Mouse (Mus musculus) megakaryocyte, adult 5-6 weeks (primary cell): ENCODE measurements around the gene Nav2. TPM values are rescaled to one million over a fixed set of nuclear protein-coding genes. Genes with fewer than 3 reads are reported as not detected.

Experiments
- ATAC-seq: 2 replicates; pipeline ENCODE4 v1.8.0; 2016; ENCODE audit warnings: mild to moderate bottlenecking, inconsistent platforms; ENCODE audit not compliant: poor library complexity, severe bottlenecking
- total RNA-seq, 2 experiments: library from RNA; stranded (forward) in 1 of 2; stranded (reverse) in 1 of 2; fragments of 153-499, 151-499 nt in 1 of 2; fragments of 221-1000, 200-1000 nt in 1 of 2; gene quantifications; 2 replicates each; pipeline versions ENCODE4 v1.2.3 to v1.2.4; 2015 to 2017

Nav2 gene
- total RNA-seq, 2 experiments from 2014 or later, result 4.6 to 10.5 TPM

DNA sequence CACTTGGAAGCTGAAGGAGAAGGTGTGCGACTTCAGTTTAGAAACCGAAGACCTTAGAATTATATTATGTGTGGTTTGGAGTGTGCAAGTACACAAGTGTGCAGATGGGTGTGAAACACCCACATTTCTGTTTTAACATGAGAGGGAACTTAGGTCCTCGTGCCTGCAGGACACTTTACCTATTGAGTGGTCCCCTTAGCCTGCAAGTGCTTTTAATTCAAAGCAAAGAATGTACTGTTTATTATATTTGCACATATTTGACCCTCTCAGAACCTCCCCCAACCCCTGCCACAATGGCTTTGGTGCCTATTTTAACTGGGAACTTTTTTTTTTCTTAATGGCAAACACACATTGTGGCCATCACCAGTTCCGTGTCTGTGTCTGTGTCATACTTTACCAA is 334.6 kb downstream of the Nav2 start:
- no peak for ATAC-seq

DNA sequence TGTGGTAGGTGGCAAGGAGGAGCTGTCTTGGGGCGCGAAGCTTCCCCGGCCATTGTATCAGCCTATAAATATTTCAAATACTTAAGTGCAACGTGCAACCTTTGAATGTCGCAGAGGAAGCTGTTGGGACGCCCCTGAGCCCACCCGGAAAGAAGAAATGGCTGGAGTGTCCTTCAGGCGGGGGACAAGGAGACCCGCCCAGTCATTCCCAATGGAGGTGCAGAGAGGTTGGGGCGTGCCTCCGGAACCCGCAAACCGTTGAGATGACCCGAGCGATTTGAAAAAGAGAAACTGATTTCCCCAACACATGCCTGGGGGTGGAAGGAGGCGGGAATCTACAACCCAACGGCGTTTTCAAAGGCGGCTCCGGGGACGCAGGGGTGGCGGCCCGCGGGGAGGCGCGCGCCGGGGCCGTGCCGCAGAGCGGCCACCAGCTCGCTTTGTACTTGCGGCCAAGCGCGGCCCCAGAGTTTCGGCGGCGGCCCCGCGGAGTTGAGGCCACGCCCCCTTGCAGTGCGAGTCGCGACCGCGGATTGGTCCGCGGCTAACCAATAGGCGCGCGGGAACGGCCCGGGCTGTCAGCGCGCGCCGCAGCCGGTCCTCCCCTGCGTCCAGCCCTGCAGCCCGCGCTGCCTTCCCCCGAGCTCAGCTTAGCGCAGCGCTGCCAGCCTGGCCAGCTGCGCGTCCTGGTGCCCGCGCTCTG is 337.2 kb downstream of the Nav2 start:
- ATAC-seq, result peak; percentile 88

DNA sequence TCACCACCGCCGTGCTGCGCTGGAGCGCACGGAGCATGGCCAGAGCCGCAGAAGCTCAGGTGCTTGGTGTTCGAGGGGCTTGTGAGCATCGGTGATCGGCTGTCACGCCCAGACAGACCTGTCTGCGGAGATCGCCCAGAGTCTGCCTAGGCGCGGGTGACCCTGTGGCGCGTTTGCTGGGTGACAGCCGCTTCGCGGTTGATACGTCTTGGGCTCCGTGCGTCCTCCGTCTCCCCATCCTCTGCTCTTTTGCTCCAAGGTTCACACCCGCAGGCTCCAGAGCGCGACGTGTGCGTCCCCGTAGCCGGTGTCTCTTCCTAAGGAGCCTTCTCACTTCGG is 337.7 kb downstream of the Nav2 start:
- 0 out of 2 replicates have a peak, but pooled peaks have one; percentile 2 for ATAC-seq

DNA sequence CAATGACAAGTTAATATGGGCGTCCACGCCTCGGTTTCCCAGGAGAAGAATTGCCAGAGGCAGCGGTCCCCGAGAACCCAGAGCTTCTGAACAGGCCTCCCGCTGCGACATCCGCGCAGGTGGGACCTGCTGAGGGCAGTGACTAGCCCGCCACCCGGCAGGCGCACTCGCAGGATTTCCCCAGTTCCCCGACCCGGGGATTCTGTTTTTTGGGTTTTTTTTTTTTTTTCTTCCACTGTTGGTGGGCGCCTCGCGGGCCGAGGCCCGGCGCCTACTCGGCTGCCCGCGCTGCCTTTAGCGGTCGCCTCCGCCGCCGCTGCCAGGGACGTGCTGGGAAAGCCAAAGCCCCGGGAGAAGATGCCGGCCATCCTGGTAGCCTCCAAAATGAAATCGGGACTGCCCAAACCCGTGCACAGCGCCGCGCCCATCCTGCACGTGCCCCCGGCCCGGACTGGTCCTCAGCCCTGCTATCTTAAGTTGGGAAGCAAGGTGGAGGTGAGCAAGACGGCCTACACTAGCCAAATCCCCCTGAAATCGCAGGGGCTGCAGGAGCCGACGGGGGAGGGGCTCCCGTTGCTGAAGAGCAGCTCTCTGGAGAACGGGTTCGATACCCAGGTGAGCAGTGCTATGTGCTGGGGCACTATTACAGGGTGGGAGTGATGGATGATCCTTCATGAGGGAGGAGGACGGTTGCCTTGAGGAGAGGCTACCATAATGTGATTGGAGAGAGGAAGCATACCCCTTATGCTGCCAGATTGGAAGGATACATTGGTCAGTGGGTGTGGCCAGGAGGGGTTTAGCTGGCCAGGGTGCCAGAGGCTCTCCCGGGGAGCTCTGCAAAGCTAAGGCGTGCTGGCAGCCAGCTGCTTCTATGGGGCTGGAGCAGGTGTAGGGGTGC is 338.3 kb downstream of the Nav2 start:
- no peak for ATAC-seq

DNA sequence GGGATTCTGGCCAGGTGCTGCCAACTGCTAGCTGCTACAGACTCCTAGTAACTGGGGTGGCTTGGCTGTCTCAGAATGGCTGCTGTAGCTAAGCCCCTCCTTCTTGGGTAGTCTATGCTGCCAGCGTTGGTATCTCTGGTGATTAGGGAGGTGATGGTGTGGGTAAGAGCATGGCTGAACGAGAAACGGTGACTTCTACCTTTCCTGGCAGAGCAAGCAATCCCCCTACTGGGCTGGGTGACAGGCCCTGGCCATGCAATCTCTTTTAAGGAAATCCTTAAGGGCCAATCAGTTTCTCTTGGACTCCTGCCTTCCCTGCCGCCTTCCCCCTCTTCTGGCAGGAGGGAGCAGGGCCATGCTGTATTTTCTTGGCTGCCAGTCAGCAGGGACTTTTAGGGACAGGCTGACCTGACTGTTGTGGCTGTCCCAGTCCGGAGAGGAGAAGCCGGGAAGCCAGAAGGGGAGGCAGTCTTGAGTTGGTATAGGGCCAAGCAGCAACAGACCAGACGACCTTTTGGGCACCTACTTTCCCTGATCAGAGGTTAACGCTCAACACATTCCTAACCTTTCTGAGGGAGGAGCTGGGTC is 339.3 kb downstream of the Nav2 start:
- no peak for ATAC-seq

DNA sequence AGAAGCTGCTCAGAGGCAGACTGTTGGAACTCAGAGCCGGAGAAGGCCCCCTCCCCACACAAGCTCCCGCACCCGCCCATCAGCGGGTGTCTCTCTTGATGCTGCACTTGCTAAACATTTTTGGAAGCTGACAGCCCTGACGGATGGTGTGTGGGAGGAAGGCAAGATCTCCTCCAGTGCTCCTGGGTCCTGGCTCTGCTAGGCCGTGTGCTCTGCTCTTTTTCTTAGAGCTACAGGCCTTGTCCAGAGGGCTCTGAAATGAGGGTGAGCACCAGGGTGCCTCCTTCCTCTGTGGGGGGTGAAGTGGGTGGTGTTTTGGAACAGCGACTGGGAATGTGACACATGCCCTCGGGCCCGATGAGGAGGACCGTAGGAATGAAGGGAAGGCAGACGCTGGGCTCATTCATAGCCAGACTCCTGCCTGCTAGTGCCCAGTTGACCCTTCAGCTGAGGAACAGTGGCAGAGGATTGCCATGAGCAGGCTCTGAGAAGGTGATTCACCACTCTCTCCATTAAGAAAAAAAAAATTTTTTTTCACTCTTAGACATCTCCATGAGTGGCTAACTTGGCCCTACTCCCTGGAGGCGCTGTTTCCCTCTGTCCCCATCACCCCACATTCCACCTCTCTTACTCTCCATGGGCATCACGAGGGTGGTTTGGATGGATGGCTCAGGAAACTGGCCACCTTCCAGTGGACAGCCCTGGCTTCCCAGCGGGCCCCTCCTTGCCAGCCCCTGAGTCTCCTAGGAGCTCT is 340.0 kb downstream of the Nav2 start:
- ATAC-seq, result no peak

DNA sequence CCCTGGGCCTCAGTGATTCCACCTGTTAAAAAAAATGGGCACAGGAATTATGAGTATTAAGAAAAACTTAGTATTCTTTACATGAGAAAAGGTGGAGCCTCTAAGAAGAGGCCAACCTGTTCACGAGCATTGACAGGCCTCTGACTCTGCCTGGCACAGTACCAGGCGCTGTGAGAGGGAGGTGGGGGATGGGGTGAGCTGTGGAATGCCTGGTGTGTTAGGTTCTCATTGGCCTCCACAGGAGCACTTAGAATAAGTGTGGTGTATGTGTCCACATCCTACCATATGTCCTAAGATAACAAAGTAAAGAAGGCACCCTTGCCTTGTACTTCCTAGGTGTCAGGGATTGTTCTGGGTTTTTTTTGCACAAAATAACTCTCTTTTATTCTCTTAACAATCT is 340.9 kb downstream of the Nav2 start:
- no peak for ATAC-seq

DNA sequence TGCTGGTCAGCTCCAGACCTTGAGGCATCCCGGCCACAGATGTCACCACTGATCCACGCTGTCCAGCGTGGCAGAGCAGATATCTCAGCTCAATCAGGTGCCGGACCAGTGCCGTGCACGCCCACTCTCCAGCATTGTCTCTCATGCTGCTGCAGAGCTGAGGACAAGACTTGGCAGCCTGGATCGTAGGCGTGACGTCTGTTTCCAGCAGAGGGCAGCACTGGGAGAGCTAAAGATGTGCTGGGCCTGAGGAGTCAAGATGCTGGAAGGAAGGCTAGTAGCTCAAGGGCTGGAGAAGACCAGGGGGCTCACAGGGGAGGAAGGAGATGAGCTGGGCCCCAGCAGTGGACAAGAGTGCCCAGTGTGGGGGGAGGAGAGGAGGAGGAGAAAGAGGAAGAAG is 341.5 kb downstream of the Nav2 start:
- ATAC-seq, result peak; percentile 49

DNA sequence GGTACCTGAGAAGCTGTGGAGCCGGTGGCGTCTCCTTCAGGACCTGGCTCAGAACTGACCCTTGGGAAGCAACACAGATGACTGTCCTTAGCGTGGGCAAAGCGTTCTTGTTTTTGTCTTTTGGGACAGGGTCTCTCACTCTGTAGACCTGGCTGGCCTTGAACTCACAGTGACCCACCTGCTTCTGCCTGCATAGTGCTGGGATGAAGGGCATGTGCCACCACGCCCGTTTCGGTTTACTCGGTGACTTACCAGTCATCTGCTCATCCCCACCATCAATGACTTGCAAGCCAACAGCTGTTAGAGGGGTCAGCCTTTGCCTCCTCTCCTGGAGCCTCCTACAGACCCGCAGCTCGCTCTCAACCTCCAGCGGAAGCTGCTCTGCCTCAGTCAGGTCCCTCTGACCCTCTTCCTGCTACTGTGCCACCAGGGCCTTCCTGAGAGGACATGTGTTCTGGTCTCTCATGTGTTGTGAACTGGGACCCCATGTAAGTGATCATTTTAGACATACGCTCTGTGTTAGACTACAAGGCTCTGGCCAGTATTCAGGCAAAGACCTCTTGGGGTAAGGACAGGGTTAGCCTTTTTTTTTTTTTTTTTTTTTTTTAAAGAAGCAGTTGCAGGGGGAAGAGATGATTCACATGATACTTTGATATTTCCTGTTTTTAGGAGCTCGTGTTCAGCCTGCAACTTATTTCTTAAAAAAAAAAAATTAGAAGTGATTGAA is 342.2 kb downstream of the Nav2 start:
- ATAC-seq, result no peak

DNA sequence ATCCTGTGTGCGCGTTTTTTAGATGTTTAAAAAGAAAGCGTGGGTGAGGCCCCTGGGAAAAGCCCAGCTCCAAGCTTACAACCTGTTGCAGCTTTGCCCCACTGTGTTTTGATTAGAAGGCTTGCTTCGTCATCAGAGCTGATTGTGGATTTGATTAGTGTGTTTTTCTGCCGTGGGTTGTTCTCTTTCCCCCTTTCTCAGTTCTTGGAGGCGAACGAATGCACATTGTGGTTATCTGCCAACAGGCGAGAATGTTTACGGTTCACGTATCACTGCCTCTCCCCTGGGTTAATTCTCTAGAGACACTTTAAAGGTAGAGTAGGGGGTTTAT is 342.8 kb downstream of the Nav2 start:
- ATAC-seq, result no peak

DNA sequence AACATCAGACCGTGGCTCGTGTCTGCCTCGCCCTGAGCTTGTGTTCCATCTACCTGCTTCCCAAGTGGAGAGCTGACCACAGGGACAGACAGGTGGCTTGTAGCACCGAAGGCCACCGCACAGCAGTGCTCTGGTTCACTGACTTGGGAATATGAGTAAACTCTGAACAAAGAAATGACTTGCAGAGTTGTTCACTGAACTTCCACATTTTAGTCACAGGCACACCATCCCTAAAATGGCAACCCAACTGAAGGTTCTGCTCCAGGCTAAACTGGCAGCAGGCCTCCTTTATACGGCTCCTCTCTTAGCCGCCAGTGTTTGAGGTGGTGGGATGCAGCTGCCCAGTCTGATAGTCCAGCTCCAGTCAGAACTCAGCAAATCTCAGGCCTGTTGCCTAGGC is 343.9 kb downstream of the Nav2 start:
- ATAC-seq, result no peak

DNA sequence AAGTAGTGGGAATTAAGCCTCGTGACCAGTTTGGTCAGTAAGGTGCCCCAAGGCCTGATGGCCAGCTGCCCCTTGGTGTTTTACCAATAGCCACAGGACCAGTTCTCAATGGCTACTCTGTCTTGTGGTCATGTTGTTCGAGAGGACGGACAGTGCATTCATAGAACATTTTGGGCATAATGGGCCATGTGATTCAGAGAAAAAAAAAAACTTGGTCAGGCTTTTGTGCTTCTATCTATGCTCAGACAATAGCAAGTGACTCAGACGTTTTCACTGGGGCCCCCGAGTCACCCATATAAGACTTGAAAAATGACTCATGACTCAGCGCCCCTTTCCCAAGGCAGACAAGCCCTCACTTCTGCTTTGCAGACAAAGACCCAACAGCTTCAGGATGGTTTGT is 344.4 kb downstream of the Nav2 start:
- peak; percentile 45; the same call in 1 of the 2 replicates for ATAC-seq

DNA sequence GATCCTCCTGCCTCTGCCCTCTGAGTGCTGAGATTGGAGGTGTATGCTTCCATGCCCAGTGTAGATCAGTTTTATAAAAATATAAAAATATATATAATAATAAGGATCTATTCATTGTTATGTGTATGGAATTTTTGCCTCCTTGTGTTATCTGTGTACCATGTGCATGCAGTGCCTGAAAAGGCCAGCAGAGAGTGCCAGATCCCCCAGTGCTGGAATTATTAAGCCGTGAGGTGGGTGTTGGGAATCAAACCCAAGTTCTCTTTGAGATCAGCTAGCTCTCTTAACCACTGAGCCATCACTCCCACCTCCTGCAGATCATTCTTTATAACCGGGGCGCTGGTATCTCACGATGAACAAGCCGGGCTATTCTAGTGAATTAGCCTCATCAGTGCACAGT is 346.5 kb downstream of the Nav2 start:
- ATAC-seq, result no peak

DNA sequence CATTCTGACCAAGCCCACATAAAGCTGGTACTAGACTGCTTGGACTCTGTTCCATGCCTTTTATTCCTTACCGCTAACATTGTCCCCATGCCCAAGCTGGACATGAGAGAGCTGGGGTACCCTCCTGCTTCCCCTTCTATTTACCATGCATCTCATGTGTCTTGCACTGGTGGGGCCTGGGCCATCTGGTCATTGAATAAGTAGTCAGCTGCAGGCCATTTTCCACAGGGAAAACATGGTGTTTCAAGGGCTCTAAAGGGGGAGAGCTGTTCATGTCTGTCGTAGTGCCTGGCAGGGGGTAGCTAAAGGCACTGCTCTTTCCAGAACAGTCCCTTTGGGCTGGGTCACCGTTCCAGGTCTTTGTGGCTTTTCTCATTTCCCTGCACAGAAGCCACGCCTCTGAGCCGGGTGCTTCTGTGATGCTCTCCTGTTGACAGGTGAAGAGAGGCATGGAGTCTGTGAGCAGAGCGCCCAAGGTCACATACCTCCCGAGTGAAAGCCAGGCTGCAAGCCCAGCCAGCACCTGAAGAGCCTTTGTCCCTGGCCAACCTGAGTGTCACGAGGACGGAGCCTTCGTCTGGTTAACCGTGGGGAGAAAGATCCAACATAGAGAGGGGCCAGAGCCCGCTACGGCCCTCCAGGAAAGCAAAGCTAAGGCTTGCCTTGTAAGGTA is 348.9 kb downstream of the Nav2 start:
- no peak for ATAC-seq

DNA sequence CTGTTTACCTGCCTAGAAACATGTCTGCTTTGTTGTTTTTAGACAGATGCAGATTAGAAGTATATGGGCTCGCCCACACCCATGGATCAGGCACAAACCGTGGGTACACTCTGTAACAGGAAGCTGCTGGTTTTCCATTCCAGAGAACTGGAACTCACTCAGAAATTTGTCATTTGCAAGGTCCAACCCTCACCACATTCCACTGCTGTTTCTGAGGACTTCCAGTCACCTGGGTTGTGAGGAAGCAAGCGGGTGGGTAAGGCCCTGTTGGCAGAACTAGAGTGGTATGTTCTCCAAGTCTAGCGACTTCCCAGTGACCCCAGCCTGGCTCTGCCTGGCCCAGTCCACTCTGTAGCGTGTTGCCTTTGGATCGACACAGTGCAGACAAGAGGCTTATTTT is 349.6 kb downstream of the Nav2 start:
- no peak for ATAC-seq

DNA sequence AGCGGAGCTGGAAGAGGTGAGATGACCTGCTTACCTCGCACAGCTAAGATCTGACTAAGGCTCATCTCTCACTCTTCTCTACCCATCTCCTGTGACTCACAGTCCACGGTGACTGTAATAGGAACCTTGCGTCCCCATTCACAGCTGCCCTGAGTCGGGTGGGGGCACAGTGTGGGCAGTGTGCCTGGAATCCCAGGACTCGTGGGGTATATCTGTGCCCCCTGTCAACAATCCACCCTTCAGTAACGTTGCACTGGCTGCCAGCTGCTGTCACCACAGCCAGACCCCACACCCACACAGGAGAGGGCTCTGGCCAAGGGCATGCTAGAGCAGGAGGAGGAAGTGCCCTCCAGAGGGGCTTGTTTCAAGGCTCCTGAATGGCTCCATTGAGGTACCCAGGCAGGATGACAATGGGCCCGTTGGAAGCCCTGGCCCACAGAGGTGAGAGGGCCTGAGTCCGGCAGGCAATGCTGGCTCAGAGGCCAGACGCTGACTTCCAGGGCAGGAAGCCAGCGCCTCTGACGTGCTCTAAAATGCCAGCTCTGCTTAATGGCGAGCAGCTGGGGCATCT is 353.5 kb downstream of the Nav2 start:
- ATAC-seq, result no peak

DNA sequence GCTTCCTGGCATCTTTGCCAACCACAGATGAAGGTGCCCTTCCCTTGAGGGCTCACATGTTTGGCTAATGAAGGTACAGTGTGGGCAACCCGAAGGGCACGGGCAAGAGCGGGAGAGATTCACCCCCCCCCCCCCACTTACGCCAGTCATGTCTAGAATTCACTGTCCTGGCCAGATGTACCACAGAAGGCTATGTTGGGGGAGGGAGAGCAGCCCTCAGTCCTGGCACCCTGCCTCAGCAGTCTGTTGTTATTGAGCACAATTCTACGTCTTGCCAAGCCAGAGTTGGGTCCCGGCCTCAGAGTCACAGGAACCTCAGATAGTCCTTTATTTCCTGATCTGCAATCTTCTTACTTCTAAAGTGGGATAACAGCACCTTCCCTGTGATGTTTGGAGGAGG is 357.9 kb downstream of the Nav2 start:
- ATAC-seq, result no peak

DNA sequence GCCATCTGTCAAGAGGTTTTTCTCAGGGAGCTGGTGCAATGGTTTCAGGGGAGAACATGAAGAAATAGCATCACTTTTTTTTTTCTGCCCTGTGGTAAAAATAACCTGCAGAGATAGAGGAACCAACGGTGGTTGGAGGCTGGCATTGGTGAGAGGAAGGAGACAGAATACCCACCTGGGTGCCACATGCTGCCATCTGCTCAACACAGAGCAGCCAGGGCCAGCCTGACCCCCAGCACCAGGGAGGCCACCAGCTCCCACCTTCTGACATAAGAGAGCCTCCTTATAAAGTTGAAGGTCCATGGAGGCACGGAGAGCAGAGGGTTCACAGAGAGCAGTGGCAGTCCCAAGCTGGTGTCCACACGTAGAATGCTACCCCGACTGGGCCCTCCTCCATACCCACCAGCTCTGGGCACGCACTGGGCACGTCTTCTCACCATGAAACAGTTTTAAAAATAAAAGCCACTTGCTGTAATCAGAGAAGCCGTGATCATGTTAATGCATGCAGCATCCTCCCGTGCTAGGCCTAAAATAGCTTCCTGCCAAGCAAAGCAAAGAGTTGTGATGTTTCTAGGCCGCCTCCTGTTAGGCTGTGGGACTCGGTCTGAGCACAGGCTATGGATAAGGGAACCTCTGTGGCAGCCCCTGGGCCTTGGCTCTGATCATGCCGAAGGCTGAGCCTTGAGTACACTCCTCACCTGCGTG is 359.3 kb downstream of the Nav2 start:
- ATAC-seq, result no peak

DNA sequence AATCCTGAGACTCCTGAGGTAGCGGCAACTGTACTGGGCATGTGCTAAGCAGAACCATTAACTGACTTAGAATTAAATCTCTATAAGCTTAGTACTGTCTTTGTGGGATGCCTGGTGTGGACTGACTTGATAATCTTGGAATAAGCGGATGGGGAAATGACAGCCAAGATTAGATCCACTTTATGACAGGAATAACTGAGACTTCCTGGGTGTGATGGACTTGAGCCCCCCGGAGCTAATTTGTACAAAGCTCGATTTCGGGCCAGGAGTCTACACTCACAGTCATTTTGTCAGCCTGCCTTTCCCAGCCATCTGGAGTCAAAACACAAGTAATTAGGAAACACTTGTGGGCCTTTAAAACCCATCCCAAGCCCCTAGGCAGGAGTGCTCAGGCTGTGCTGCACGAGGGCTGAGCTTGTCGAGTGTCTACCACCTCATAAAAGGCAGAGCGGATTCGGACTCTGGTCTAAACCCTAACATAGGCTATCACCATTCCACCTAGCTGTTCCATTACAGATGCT is 359.9 kb downstream of the Nav2 start:
- no peak for ATAC-seq
